Mouse (Mus musculus) C2C12 (cell line): ENCODE measurements around the gene Glmn. TPM values are rescaled to one million over a fixed set of nuclear protein-coding genes. Genes with fewer than 3 reads are reported as not detected.

Experiments used
- H3K27me3 ChIP-seq: one replicate; pipeline ENCODE4 v1.6.1; 2011; ENCODE audit not compliant: control insufficient read depth, insufficient read depth, insufficient read length
- H3K36me3 ChIP-seq: one replicate; pipeline ENCODE4 v1.6.1; 2011; ENCODE audit not compliant: control insufficient read depth, insufficient read depth
- H3K4me3 ChIP-seq: one replicate; pipeline ENCODE4 v1.5.1; 2011; ENCODE audit warnings: mild to moderate bottlenecking, control low read depth; ENCODE audit not compliant: poor library complexity, insufficient read depth, severe bottlenecking
- H3K79me2 ChIP-seq: one replicate; pipeline ENCODE4 v1.6.1; 2011; ENCODE audit not compliant: control insufficient read depth, insufficient read depth
- H3K79me3 ChIP-seq: one replicate; pipeline ENCODE4 v1.6.1; 2011; ENCODE audit warnings: low read depth, control low read depth
- H3ac ChIP-seq: one replicate; pipeline ENCODE3; 2011; ENCODE audit warnings: low read depth; ENCODE audit not compliant: control insufficient read depth, insufficient read length
- CEBPB ChIP-seq: IDR thresholded peaks from one replicate; pipeline ENCODE4 v1.6.1; 2011; ENCODE audit warnings: low read depth, mild to moderate bottlenecking, control low read depth, moderate library complexity
- CTCF ChIP-seq: IDR thresholded peaks from one replicate; pipeline ENCODE4 v1.5.1; 2011; ENCODE audit not compliant: control insufficient read depth, insufficient read depth, insufficient read length
- FOSL1 ChIP-seq: IDR thresholded peaks from one replicate; pipeline ENCODE4 v1.8.0; 2011; ENCODE audit warnings: mild to moderate bottlenecking, low read length; ENCODE audit not compliant: poor library complexity, insufficient read depth, severe bottlenecking
- MAX ChIP-seq: IDR thresholded peaks from one replicate; pipeline ENCODE4 v1.6.1; 2011; ENCODE audit warnings: mild to moderate bottlenecking, control low read depth
- MYOD1 ChIP-seq: IDR thresholded peaks from one replicate; pipeline ENCODE4 v1.6.1; 2011; ENCODE audit warnings: low read depth; ENCODE audit not compliant: control insufficient read depth, insufficient read length
- MYOG ChIP-seq: IDR thresholded peaks from one replicate; pipeline ENCODE4 v1.6.1; 2011; ENCODE audit not compliant: control insufficient read depth, insufficient read length; ENCODE audit errors: extremely low read depth
- USF1 ChIP-seq: IDR thresholded peaks from one replicate; pipeline ENCODE4 v1.6.1; 2011; ENCODE audit warnings: low read depth, mild to moderate bottlenecking, control low read depth, moderate library complexity
- polyA plus RNA-seq: library from polyadenylated mRNA; unstranded; fragments of >200 nt; fragmentation: generic; extraction: Trizol; gene quantifications from one replicate; pipeline ENCODE4 v1.2.1, GENCODE M21; 2012; ENCODE audit warnings: missing spikeins

Gene Glmn
- polyA plus RNA-seq, 1 experiment: 3.5 TPM

GRCm38 (mm10) chr5:107621327-107621726 is 23.6 kb upstream of the Glmn start:
- H3K79me3 ChIP-seq: no peaks in the 10 kb centered on the region
- no peaks in the 10 kb centered on the region for H3K27me3 ChIP-seq
- no peak overlapping the region for H3ac ChIP-seq
- peaks cover 22% of the 10 kb centered on the region for H3K36me3 ChIP-seq
- H3K79me2 ChIP-seq: no peaks in the 10 kb centered on the region
- TF ChIP-seq USF1 (no peak), CTCF (no peak), FOSL1 (no peak), MYOG (no peak), CEBPB (no peak)
- no peak overlapping the region for H3K4me3 ChIP-seq

DNA sequence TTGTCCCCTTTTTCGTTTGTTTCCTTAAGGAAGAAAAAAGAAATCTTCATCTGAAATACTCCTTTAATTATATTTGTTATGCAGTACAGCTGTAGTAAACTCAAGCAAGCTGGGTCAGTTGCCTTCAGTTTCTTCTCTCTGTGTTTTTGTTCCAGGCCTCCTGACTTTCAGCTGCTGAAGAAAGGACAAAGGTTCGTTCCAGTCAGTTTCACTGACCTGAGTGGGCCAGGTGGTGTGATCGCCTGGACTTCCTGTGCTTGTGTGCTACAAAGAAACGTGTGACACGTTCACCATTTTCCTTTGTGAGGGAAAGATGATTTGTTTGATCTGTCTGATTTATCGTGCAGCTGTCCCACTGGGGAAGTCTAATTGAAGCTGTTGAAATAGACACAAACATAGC is 20.3 kb upstream of the Glmn start:
- Histone ChIP-seq H3K27me3 (no peaks in the 10 kb centered on the region), H3K36me3 (peaks cover 30% of the 10 kb centered on the region), H3K79me2 (no peaks in the 10 kb centered on the region), H3K79me3 (no peaks in the 10 kb centered on the region), H3K4me3 (no peak overlapping the region), H3ac (no peak overlapping the region)
- TF ChIP-seq MYOD1: no peak
- TF ChIP-seq USF1: no peak
- TF ChIP-seq CEBPB: no peak
- TF ChIP-seq FOSL1: no peak
- no peak for TF ChIP-seq CTCF
- no peak for TF ChIP-seq MAX
- no peak for TF ChIP-seq MYOG

GRCm38 (mm10) chr5:107611224-107611623 is 13.5 kb upstream of the Glmn start:
- H3K27me3 ChIP-seq: no peaks in the 10 kb centered on the region
- H3K79me3 ChIP-seq: no peaks in the 10 kb centered on the region
- TF ChIP-seq MYOD1 (no peak), CTCF (peak; percentile 51), MAX (no peak), USF1 (no peak), CEBPB (no peak)
- H3K36me3 ChIP-seq: peaks cover 19% of the 10 kb centered on the region
- H3K4me3 ChIP-seq: no peak overlapping the region
- H3K79me2 ChIP-seq: no peaks in the 10 kb centered on the region
- H3ac ChIP-seq: no peak overlapping the region

DNA sequence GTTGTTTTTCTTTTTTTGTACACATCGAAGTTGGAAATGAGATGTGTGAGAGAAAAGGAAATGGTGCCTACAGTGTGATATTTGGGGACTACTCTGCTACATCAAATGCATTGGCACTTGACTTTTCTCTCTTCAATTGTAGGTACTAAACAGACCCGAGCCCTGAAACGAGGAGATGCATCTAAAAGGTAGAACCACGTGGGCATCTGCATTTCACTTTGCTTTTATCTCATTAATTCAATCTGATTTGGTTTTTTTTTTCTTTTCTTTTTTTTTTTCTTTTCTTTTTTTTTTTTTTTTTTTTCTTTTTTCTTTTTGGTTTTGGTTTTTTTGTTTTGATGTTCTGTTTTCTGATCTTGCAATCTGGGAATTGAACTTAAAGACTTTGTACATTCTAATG is 692 bp upstream of the Glmn start:
- Histone ChIP-seq H3ac (no peak overlapping the region), H3K4me3 (peak overlapping the region; percentile 57), H3K79me2 (peaks cover 20% of the 10 kb centered on the region), H3K79me3 (no peaks in the 10 kb centered on the region), H3K36me3 (peaks cover 21% of the 10 kb centered on the region), H3K27me3 (no peaks in the 10 kb centered on the region)
- TF ChIP-seq CEBPB: no peak
- TF ChIP-seq USF1: no peak
- TF ChIP-seq MYOG: no peak
- TF ChIP-seq CTCF: no peak
- no peak for TF ChIP-seq MYOD1
- no peak for TF ChIP-seq MAX
- no peak for TF ChIP-seq FOSL1

DNA sequence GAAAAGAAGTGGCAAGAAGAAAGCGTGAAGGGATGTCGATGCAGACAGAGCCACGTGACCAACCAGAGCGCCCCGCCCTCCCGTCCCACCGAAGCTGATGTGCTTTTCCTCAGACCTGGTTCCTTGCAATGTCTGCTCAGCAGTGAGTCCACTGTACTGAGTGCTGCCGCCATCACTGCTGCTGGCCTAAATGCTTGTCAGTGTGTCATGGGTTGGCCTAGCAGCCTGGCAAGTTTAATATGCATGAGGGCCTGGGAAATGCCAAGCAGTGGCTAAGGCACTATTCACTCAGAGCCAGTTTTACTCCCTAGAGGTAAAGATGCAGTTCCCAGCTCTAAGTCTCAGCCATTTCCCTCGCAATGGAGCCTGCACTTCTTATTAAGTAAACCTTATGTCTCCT is 28.5 kb downstream of the Glmn start:
- peaks cover 13% of the 10 kb centered on the region for H3K36me3 ChIP-seq

GRCm38 (mm10) chr5:107556969-107557368 is 40.7 kb downstream of the Glmn start:
- peaks cover 38% of the 10 kb centered on the region for H3K36me3 ChIP-seq

More for the DNA sequence above, 28.5 kb downstream of the Glmn start:
- Histone ChIP-seq H3K4me3 (no peak overlapping the region), H3K79me2 (no peaks in the 10 kb centered on the region), H3K27me3 (no peaks in the 10 kb centered on the region), H3ac (no peak overlapping the region), H3K79me3 (no peaks in the 10 kb centered on the region)
- no peak for TF ChIP-seq FOSL1
- no peak for TF ChIP-seq USF1
- no peak for TF ChIP-seq MAX
- no peak for TF ChIP-seq CEBPB
- no peak for TF ChIP-seq MYOD1
- TF ChIP-seq CTCF: no peak
- TF ChIP-seq MYOG: no peak

More at GRCm38 (mm10) chr5:107556969-107557368, 40.7 kb downstream of the Glmn start:
- no peak overlapping the region for H3ac ChIP-seq
- no peaks in the 10 kb centered on the region for H3K79me3 ChIP-seq
- H3K4me3 ChIP-seq: no peak overlapping the region
- H3K79me2 ChIP-seq: no peaks in the 10 kb centered on the region
- no peak for TF ChIP-seq CEBPB
- H3K27me3 ChIP-seq: no peaks in the 10 kb centered on the region
